Mouse (Mus musculus): ENCODE results near the gene Litaf.

GRCm38 (mm10) chr16:10952071-10952470, 113.9 kb downstream of the Litaf start:
- TF ChIP-seq CTCF (IDR thresholded peaks at IDR 0.05; ENCODE audit: extremely low read depth, insufficient read depth, insufficient read length, insufficient replicate concordance) (no peak), POLR2A (IDR thresholded peaks at IDR 0.05; ENCODE audit: low read depth, low read length) (no peak)
